In the genomic region with DNA sequence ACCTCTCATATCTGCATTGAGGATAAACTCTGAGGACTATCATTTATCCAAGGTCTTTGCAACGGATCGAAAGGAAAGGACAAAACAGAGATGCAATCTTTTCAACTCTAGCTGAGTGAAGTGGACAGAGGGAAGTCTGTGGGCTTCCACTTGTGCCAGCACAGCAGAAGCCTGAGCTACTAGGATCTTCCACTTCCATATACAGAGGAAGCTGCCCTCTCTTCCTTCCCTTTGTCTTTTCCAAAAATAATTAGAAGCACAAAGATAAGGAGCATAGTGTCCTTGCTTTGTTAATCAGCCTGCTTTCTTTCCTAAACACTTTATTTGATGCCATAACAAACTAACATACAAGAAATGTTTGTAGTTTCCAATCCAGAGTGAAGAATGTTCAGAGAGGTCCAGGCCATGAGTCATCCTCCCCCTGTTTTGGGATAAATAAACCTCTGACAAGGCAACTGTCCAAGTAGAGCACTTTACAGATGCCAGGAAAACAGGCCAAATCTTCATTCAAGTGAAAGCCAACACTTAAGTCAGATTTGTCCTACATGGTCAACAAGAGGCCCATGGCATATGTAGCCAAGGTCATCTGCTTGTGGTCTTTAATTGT, we compare ENCODE assay signal across 12 mouse cellular contexts.
DNase-seq lines count a peak whose midpoint lies in the region; ATAC-seq and TF ChIP-seq lines count a peak whose summit lies in the region.
"Had no signal": no experiment of that assay in that cellular context is flagged by ENCODE, and none has a peak within 500 bp of the region (broad histone marks: within the 10 kb centered on the region; RNA-seq: fewer than 3 reads in every experiment).

No protein-coding gene starts in this region.

- H3K27me3 ChIP-seq in heart, embryonic 11.5 days (ENCODE audit: control insufficient read depth, insufficient read depth, low read length) = no peaks in the 10 kb centered on the region
- no peaks in the 10 kb centered on the region for H3K27me3 ChIP-seq in lung, embryonic 14.5 days (ENCODE audit: insufficient read depth, low read length)
- H3K27me3 ChIP-seq in stomach, postnatal 0 days (ENCODE audit: control insufficient read depth, insufficient read depth, low read length) = no peaks in the 10 kb centered on the region

- H3K9ac ChIP-seq in heart, embryonic 11.5 days (ENCODE audit: low read depth, low read length) = no peak overlapping the region
- no peak overlapping the region for H3K9ac ChIP-seq in lung, embryonic 14.5 days
- no peak overlapping the region for H3K9ac ChIP-seq in stomach, postnatal 0 days (ENCODE audit: low read length)
- H3K9ac ChIP-seq: liver, embryonic 14.5 days had no signal

- H3K9me3 ChIP-seq in heart, embryonic 11.5 days (replicated peaks; ENCODE audit: control insufficient read depth, low read length) = no peaks in the 10 kb centered on the region
- no peaks in the 10 kb centered on the region for H3K9me3 ChIP-seq in lung, embryonic 14.5 days (ENCODE audit: low read depth, low read length)
- H3K9me3 ChIP-seq in stomach, postnatal 0 days (ENCODE audit: control insufficient read depth, low read length) = no peaks in the 10 kb centered on the region

- H3K36me3 ChIP-seq in heart, embryonic 11.5 days (ENCODE audit: control insufficient read depth, insufficient read depth, low read length) = 0 out of 2 replicates have a peak, but pooled peaks cover 3% of the 10 kb centered on the region
- H3K36me3 ChIP-seq in lung, embryonic 14.5 days (ENCODE audit: insufficient read depth) = no peaks in the 10 kb centered on the region
- 0 out of 2 replicates have a peak, but pooled peaks cover 3% of the 10 kb centered on the region for H3K36me3 ChIP-seq in stomach, postnatal 0 days (ENCODE audit: control insufficient read depth, insufficient read depth, low read length)
- H3K36me3 ChIP-seq: hindbrain, embryonic 10.5 days had no signal

- no peak overlapping the region for H3K4me3 ChIP-seq in heart, embryonic 11.5 days (ENCODE audit: low read depth, low read length)
- no peak overlapping the region for H3K4me3 ChIP-seq in lung, embryonic 14.5 days (ENCODE audit: low read depth, low read length)
- no peak overlapping the region for H3K4me3 ChIP-seq in stomach, postnatal 0 days (ENCODE audit: low read depth, low read length)
- H3K4me3 ChIP-seq: hindbrain, embryonic 10.5 days had no signal

- no peak for ATAC-seq in heart, embryonic 11.5 days (replicated peaks; ENCODE audit: insufficient number of reproducible peaks, low FRiP score, low TSS enrichment)
- peak; percentile 78 for ATAC-seq in lung, embryonic 14.5 days (ENCODE audit: insufficient read depth)
- no peak for ATAC-seq in stomach, postnatal 0 days (ENCODE audit: low FRiP score, low TSS enrichment)
- ATAC-seq: intestine, postnatal 0 days had no signal

- no peak overlapping the region for H3K27ac ChIP-seq in heart, embryonic 11.5 days (ENCODE audit: low read depth, low read length)
- 0 out of 2 replicates have a peak overlapping the region, but pooled peaks have one; percentile 42 for H3K27ac ChIP-seq in lung, embryonic 14.5 days (ENCODE audit: low read depth)
- H3K27ac ChIP-seq in stomach, postnatal 0 days (replicated peaks) = no peak overlapping the region
- H3K27ac ChIP-seq: hindbrain, embryonic 10.5 days; liver, embryonic 14.5 days had no signal

- no peak for TF ChIP-seq EP300 in stomach, postnatal 0 days (optimal IDR thresholded peaks at IDR 0.05)

- 82% methylated on average over 2 of the region's 2 CpGs for WGBS in heart, embryonic 11.5 days (ENCODE audit: insufficient replicate concordance)
- WGBS in lung, embryonic 14.5 days = 79% methylated on average over 2 of the region's 2 CpGs
- 66% methylated on average over 2 of the region's 2 CpGs for WGBS in stomach, postnatal 0 days

- peak; percentile 69 for DNase-seq in heart, adult 8-10 months (ENCODE audit: low spot score)
- peak; percentile 91 for DNase-seq in Muller cell, postnatal 12 days (ENCODE audit: inconsistent ontology term)
- peak; percentile 96 for DNase-seq in adipocyte (ENCODE audit: low spot score)
- DNase-seq in lung, embryonic 14.5 days = peak; percentile 79
- no peak for DNase-seq in right cerebral cortex, adult 2 months (ENCODE audit: low spot score in 2 of 2)
- DNase-seq in layer of hippocampus, postnatal 10 days (ENCODE audit: low spot score in 2 of 2) = no peak
- no peak for DNase-seq in stomach, postnatal 0 days (ENCODE audit: low spot score)

- H3K4me1 ChIP-seq in heart, embryonic 11.5 days (ENCODE audit: control insufficient read depth, insufficient read depth, low read length) = no peaks in the 10 kb centered on the region
- H3K4me1 ChIP-seq in lung, embryonic 14.5 days (ENCODE audit: insufficient read depth) = peaks cover 3% of the 10 kb centered on the region; the same call in 1 of the 2 replicates
- H3K4me1 ChIP-seq in stomach, postnatal 0 days (replicated peaks; ENCODE audit: control insufficient read depth, insufficient read depth) = no peaks in the 10 kb centered on the region
- H3K4me1 ChIP-seq: hindbrain, embryonic 10.5 days had no signal

- no peak overlapping the region for H3K4me2 ChIP-seq in heart, embryonic 11.5 days
- no peak overlapping the region for H3K4me2 ChIP-seq in lung, embryonic 14.5 days
- H3K4me2 ChIP-seq in stomach, postnatal 0 days (replicated peaks; ENCODE audit: low read depth) = no peak overlapping the region
- H3K4me2 ChIP-seq: midbrain, embryonic 11.5 days had no signal

- TF ChIP-seq CTCF in lung, embryonic 14.5 days (IDR thresholded peaks at IDR 0.05; ENCODE audit: low read depth) = no peak
- TF ChIP-seq CTCF in stomach, postnatal 0 days (IDR thresholded peaks at IDR 0.05; ENCODE audit: low read depth) = no peak

Comparison
In these comparisons a context has a peak if more than half of its experiments do, and no peak if none do; other contexts are left out.
1. DNase-seq: peak in heart, adult 8-10 months (single experiment), Muller cell, postnatal 12 days (single experiment), adipocyte (single experiment) and lung, embryonic 14.5 days (single experiment); none in right cerebral cortex, adult 2 months (0 of 2), layer of hippocampus, postnatal 10 days (0 of 2) and stomach, postnatal 0 days (single experiment).